Mouse (Mus musculus): Measurements from ENCODE around the gene Phykpl.
A peak's percentile ranks its signal among the peaks of the same experiment; 100 is the strongest.
"Not testable (repeated sequence)": the region's sequence is repeated elsewhere in the genome, so short reads cannot be mapped to it uniquely, and the experiment has no call there.

The Phykpl gene

DNA sequence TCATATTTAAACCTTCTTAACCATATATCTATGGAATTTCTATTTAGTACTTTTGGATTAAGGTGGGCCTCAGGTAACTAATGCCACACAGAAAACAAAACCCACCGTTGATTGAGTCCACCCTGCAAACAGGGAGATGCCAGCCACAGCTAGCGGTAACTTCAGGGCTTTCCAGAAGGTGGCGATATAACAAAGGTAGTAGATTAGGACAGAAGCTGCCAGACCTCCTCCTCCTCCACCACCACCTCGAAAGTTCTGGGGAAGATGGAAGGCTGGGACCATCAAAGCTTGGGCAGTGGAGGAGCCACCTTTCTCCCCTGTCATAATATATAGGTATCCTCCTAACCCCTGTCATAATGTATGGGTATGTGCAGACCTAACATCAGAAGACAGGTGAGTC is 33.1 kb downstream of the Phykpl start:
- peak; percentile 82 for DNase-seq (ENCODE audit: low read depth)

DNA sequence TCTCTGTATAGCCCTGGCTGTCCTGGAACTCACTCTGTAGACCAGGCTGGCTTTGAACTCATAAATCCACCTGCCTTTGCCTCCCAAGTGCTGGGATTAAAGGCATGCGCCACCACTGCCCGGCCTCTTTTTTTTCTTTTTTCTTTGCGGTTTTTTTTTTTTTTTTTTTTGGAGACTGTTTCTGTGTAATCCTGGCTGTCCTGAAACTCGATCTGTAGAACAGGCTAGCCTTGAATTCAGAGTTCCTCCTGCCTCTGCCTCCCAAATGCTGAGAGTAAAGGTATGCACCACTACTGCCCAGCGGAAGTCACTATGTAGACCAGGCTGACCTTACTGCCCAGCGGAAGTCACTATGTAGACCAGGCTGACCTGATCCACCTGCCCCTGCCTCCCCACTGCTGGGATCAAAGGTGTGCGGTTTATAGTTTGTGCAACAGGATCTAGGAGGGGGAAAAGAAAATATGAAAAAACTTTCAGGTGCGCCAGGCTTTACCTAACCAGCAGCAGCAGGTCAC is 34.4 kb downstream of the Phykpl start:
- no peak for DNase-seq (ENCODE audit: low read depth)

DNA sequence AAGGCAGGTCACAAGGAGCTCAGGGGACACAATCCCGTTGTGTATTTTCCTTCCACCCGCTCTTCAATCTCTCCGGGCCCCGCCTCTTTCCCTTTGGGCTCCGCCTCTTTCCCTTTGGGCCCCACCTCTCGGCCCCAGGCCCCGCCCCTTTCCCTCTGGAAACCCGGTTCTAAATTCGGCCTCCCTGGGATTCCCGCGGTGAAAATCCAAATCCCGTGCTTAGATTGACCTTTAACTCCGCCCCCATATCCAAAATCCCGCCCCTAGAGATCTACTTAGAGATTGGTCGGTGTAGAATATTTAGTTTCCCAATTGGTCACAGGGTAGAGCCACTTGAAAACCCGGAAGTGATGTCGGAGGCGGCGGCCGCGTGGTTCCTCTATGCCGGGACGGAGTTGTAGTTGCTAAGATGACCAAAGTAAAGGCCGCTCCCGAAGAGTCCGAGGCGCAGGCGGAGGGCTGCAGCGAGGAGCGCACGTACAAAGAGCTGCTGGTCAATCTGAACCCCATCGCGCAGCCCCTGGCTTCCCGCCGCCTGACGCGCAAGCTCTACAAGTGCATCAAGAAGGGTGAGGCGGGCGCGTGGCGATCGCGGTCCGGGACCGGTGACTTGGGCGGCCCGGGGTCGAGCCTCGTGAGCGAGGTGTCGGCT is 35.0 kb downstream of the Phykpl start, which contains the start of gene Nhp2:
Nhp2 (plus strand) TSS at position 327 of the 652 bp plus-strand sequence.
- DNase-seq (ENCODE audit: low read depth): peak; percentile 99

DNA sequence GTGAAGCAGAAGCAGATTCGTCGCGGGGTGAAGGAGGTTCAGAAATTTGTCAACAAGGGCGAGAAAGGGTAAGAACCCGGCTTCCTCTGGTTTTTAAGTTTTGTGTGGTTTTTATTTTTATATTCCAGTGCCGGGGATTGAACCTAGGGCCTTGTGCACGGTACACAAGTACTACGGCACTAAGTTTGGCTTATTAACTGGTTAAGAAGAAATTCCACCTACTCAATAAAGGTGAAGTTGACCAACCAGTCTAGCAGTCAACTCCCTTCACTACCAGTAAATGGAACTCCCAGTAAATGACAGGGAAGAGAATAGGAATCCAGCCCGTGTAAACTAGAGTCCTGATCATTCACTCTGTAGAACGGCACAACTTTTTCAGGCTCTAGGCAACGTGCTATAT is 35.5 kb downstream of the Phykpl start:
- DNase-seq (ENCODE audit: low read depth): no peak

DNA sequence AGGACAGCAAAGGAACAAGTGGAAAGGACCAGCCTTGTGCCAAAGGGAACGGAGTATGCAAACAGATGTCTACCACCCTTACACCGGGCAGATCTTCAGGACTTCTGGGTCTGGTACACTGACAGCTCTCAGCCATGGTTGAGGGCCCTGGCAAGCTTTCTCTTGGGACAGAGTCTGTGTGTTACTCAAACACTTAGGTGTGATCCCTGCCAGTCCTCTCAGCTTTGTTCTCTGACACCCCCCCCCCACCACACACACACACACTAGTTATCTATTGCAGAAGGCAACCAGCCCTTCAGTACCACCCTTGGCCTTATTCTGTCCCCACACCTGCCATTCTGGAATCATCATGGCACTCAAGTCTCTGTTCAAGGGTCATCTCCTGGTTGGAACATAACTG is 37.2 kb downstream of the Phykpl start:
- no peak for DNase-seq (ENCODE audit: low read depth)

DNA sequence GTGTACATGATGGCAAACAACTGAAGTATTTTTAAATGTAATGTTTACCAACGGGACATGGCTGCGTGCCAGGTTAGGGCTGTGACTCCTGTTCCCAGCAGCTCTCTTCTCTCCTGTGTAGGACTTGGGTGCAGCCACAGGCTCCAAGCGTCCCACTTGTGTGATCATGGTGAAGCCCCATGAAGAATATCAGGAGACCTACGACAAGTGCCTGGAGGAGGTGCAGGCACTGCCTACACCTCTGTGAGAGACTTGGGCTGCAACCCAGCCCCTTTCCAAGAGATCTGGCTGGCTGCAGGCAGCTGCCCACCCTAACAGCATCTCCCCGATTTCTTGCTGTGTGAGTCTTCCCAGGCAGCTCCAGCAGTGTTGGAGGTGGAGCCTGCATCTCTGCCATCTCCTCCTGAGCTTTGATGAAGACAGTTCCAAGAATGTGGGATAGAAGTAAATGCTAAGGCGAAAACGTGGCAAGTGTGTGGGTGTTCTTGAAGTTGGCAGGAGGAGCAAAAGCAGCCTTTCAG is 38.5 kb downstream of the Phykpl start:
- DNase-seq (ENCODE audit: low read depth): no peak

DNA sequence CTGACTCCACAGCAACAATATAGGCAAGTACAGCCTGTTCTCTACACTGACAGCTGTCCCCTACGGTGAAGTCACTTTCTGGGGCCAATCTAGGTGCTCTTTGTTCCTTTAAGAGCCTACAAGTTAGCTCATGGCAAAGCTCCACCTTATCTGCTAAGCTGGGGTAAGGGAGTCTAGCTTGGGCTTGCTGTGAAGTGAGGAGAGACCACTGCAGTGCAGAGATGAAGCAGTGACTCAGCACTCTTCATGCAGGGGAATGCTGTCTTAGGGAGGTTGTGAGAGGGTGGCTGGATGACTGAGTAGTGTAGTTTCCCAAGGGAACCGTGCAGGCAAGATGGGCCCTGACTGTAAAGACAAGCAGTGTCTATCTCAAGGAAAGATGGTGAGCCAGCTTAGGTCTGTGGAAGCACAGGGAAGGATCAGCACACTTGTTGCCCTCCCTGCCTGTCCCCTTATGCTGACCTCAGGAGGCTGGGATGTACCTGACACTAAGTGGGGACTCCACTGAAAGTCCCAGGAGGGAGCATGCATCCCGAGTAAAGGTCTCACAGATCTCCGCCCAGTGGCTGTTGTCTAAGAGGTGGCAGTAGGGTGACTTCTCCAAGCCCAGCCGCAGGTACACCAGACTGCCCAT is 40.7 kb downstream of the Phykpl start:
- no peak for DNase-seq (ENCODE audit: low read depth)

DNA sequence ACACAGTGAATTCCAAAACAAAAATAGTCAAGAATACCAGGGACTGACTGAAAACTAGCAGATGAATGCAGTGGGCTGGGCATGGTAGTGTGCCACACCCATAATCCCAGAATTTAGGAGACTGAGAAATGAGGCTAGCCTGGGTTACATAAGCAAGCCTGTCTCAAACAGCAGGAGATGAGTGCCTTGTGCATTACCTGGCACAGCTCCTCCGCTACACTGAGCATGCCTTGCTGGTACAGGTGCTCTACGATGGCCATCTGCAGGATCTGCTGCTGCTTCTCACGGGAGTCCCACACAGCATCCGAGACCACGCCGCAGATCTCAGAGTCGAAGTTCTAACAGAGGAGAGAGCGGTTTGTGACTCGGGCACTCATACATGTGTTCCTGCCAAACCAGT is 42.9 kb downstream of the Phykpl start:
- DNase-seq (ENCODE audit: low read depth): no peak

DNA sequence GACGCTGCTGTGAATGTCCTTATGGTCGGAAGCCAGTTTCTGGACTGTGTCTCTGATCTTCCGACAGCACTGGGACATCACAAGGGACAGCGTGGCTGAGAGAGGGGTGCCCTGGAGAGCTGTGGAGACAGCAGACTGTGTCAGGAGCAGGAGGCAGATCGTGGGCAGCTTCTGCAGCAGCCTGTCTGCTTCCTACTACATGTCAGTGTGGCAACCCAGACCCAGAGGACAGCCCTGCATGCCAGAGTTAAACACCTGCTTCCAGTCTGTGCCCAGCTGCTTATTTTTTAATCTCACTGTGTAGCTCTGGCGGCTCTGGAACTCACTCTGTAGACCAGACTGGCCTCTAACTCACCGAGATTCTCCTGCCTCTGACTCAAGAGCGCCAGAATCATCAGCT is 43.4 kb downstream of the Phykpl start:
- DNase-seq (ENCODE audit: low read depth): no peak

DNA sequence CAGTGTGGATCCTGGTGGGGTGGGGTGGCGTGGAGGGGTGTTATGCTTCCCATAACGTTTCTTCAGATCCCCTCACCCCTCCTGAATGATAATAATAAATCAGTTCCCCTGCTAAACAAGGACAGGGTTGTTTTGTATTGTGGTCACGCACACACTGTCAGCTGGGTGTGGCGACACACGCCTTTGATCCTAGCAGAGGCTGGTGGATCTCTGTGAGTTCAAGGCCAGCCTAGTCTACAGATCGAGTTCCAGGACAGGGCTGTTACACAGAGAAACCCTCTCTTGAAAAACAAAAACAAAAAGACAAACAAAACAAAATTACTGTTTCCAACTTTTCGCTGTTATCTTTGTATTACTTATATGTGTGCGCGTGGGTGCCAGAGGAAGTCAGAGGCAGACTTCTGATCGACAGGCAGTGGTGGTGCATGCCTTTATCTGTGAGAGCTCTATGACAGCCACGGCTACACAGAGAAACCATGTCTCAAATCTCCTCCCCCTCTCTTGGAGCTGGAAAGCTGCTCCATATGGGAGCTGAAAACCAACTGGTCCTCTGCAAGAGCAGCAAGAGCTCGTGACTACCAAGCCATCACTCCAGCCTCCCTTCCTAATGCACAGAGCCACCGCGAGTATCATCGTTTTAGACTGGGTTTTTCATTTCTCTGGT is 45.2 kb downstream of the Phykpl start:
- DNase-seq (ENCODE audit: low read depth): no peak

DNA sequence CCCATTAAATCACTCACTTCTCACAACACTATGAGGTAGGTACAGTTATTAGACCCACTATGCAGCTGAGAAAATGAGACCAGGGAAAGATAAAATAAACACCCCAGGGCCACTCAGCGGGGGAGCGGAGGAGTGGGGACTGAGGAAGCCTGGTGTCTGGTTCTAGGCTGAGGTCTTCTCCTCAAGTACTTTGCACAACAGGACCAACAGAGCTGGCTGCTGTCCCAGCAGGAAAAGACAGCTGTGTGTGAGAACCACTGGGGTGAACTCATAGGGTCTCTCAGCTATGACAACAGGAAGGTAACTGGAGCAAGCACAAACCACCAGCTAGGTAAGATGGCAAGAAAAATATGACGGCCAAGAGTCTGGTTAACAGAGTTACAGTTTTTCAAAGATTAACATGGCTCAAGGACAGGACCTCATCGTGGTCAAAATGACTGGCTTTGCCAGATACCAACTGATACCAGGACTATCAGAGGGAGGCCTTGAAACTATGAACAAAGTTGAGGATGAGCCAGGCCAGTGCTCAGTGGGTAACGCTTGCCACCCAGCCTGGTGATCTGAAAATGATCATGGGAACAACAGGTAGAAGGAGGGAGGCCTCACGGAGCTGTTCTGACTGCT is 47.7 kb downstream of the Phykpl start:
- DNase-seq (ENCODE audit: low read depth): no peak

DNA sequence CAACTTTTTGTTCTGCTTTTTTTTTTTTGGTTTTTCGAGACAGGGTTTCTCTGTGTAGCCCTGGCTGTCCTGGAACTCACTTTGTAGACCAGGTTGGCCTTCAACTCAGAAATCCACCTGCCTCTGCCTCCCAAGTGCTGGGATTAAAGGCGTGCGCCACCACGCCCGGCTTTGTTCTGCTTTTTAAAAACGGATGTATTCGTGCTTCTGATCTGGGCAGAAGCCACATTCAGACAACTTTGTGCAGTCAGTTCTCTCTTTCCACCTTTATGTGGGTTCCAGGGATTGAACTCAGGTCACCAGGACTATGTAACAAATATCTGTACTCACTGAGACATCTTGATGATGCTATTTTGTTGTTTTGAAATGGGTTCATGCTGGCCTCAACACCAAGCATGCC is 48.6 kb downstream of the Phykpl start:
- not testable (repeated sequence) for DNase-seq (ENCODE audit: low read depth)

DNA sequence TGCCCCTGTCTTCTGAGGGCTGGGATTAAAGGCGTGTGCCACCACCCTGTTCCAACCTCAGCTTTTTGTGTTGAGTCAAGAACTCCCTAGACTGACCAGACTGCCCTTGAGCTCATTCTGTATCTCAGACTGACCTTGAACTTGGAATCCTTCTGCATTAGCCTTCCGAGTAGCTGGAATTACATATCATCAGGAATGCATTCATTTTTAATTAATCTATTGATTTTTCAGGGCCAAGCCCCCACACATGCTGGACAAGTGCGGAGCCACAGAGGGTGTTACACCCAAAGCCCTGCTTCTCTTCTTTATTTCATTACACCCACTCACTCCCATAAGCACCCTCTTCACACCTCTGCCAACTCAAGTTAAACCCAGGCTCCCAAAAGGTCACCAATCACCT is 49.2 kb downstream of the Phykpl start:
- DNase-seq (ENCODE audit: low read depth): no peak

DNA sequence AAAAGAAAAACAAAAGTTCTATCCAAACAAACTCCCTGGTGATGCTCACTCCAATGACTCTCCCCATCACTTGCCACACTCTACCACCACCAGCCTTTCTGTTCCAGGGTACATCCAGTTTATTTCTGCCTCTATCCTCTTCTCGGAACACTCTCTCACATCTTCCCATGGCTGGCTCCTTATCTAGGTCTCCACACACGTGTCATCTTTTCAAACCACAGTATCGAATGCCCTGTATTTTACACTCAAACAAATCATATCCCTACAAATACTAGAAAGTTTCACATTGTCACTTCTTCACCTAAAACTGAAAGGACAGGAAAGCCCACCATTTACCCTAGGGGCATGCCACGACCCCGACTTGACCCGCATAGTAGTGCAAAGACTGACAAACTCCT is 50.6 kb downstream of the Phykpl start:
- no peak for DNase-seq (ENCODE audit: low read depth)

DNA sequence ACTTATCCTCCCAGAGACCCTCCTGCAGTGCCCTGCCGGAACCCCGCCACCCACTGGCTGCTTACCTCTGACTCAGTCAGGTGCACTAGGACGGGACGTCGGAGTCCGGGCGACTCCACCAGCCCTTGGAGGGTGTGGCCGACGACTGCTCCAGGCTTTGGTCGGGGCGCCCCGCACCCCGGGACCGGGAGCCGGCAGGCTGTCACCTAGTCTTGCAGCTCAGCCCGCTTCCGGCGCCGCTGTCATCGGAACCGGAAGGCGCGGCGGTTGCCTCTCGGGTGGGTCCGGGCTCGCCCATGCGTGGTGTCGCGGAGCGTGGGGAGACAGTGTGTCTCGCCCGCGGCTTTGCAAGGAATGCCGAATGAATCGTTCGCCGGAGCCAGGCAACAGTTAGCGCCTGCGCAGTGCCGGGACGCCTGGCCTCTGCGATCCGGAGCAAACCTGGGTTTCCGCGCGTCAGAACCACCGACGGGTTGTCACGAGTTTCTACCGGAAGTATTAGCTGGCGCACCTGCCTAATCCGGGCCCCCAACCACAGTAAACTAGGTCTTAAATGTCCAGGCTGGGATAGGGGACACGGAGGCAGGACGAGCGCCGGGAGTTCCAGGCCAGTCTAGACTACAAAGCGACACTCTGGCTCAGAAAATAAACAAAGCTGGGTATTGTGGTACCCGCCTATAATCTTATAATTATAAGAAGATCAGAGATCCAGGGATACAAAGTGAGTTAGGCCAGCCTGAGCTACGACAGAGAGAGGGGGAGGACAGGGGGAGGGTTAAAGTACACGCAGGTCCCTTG is 51.2 kb downstream of the Phykpl start, which contains the start of gene Rmnd5b:
Rmnd5b (minus strand) TSS at position 372 of the 798 bp plus-strand sequence.
- peak; percentile 89 for DNase-seq (ENCODE audit: low read depth)

DNA sequence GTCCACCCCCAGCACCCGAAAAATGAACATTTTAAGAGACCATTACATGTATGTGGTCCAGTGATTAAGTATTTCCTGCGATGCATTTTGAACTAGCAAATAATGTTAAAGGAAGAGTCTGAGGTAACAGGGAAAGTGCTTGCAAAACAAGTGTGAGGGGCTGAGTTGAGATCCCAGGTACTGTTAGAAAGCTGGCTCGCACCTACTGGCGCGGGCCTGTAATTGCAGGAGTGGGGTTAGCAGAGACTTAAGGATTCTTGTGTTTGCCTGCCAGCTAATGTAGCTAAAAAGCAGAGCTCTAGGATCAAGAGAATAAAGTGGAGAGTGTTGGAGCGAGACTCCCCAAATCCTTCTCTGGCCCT is 51.7 kb downstream of the Phykpl start:
- DNase-seq (ENCODE audit: low read depth): peak; percentile 90

DNA sequence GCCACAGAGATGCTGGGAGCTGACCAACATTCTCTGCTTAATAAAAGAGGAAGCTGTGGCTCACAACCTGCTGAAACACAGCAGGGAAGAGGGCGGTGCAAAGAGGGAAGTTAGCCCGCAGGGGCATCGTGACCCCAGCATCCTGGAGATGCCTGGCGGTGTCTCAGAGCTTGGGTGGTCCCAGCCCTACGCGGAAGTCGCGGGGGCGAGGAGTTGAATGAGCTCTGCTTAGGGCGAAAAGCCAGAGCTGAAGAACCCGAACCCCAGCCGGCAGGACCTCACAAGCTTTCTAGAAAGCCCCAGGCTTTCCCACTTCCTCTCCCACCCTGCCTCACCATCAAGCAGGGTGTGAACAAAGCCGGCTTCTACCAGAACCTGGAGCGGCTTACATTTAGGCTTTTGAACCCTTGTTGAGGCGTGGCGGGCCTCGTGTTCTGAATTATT is 53.4 kb downstream of the Phykpl start:
- DNase-seq (ENCODE audit: low read depth): no peak

DNA sequence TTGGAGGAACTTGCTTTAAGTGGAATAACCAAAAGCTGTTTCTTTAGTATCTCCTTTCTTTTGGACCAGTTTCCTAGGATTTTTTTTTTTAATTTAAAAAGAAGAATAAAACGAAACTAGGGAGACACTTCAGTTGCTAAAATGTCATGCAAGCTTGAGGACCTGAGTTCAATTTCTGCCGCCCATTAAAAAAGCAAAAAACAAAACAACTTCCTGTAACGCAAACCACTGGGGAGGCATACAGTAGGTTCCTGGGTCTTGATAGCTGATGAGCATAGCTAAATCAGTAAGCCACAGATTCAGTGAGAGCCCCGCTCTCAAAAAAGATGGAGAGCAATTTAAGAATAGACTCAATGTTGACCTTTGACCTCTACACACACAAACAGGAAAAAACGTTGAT is 53.9 kb downstream of the Phykpl start:
- no peak for DNase-seq (ENCODE audit: low read depth)

DNA sequence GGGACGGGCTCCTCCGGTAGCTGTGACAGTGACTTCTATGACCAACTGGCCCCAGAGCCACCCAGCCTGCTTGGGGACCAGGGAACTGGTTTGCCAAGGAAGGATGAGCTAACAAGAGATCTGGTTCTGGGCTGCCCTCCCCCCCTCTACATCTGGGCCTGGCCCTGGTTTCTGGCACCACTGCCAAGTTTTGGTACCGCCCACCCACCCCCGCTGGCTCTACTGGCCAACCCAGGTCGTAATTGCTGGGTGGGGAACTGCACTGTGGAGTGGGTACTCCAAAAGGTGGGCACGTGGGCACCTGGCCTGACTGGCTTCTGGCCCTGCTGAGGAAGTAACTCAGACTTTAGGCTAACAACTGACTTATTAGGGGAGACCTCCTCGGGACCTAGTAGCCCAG is 56.2 kb downstream of the Phykpl start:
- peak; percentile 32 for DNase-seq (ENCODE audit: low read depth)

DNA sequence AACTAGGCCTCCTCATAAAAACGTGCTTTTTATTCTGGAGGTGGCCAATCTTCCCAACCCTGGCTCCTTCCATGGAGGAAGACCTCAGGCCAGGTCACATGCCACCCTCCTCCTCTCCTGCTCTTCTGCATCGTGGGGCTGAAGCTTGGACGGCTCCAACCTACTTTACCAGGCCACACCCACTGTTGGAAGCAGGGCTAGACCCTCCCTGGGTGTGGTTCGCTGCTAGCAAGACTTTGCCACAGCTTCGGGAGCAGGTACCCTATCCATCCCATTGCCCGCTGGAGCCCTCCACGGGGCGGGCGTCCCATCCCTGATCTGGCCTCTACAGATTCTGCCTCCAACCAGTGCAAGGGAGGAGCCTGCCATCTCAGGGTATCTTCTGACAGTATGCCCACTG is 58.6 kb downstream of the Phykpl start:
- no peak for DNase-seq (ENCODE audit: low read depth)

DNA sequence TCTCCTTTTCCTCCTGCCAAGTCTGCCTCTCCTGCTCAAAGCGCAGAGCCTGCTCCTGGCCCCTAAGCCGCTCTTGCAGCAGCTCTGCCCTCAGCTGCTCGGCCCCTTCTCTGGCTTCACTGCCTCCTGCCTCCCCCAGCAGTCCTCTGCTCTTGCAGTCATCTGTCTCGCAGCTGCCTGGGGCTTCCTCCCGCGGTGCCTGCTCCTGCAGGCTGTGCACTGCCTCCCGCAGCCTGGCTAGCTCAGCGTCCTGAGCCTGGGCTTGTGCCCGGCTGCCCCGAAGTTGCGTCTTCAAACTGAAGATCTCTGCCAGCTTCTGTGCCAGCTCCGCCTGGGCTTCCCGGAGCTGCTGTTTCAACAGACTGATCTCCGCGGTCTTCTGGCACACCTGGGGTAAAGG is 59.2 kb downstream of the Phykpl start:
- no peak for DNase-seq (ENCODE audit: low read depth)

DNA sequence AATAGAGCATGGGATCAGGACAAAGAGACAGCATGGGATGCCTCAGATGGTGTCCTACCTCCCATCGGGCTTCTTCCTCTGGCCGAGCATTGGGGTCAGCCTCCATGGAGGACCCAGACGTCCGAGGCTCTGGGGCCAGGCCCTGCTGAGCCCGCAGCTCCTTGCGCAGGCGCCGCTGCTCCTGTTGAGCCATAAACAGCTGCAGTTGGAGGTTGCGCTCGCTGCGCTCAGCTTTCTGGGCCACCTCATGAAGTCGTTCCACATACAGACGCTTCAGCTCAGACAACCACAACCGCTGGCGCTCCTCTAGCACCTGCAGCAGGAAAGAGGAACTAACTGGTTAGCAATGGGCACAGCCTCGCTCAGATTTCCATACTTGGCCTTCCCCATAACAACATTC is 59.7 kb downstream of the Phykpl start:
- no peak for DNase-seq (ENCODE audit: low read depth)
